Mouse (Mus musculus) urinary bladder, postnatal 25 days (tissue): ENCODE data around the gene Atp13a4.

Experiments
- DNase-seq: peaks from one replicate; pipeline ENCODE4 v3.0.0; 2022; ENCODE audit warnings: low spot score

The Atp13a4 gene

DNA sequence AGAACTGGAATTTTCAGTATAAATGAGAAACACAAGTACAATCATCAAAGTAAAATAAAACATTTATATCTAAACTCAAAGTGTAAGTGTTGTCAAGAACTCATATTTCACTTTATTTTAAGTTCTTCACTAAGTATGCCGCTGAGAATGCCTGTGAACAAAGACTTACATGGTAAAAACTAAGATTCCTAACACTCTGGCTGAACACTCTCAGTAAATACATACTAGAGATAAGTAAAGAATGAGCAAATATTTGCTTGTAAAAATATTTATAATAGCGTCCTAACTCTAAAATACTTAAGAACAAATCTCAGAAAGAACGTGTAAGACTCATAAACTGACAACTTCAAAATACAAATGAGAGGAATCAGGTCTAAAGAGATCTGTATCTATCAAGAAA lies 80.9 kb downstream of the Atp13a4 start:
- no peak for DNase-seq

GRCm38 (mm10) chr16:29459331-29459730 lies 85.3 kb downstream of the Atp13a4 start:
- no peak for DNase-seq

DNA sequence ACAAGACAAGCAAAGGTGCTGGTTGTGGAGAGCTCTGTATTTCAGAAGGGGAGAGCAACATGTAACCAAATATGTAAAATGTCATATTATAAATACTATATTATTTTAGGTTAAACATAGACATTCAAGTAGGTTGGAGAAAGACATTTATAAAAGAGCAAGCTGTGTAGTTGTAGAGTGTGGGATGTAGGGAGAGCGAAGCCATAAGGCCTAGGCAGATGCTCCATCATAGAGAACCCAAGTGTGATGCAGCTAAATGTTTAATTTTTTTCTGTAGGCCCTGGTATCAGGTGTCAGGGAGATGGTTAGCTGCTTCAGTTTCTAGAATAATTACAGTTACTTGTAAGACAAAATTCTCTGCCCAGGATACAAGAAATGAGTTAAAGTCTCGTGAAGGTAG lies 87.8 kb downstream of the Atp13a4 start:
- no peak for DNase-seq

GRCm38 (mm10) chr16:29453282-29453681 lies 91.4 kb downstream of the Atp13a4 start:
- DNase-seq, result no peak

- peak; percentile 9 for DNase-seq
These were observed 93.0 kb downstream of the Atp13a4 start for GRCm38 (mm10) chr16:29451706-29452105.

GRCm38 (mm10) chr16:29442126-29442525 lies 102.5 kb downstream of the Atp13a4 start:
- no peak for DNase-seq

DNA sequence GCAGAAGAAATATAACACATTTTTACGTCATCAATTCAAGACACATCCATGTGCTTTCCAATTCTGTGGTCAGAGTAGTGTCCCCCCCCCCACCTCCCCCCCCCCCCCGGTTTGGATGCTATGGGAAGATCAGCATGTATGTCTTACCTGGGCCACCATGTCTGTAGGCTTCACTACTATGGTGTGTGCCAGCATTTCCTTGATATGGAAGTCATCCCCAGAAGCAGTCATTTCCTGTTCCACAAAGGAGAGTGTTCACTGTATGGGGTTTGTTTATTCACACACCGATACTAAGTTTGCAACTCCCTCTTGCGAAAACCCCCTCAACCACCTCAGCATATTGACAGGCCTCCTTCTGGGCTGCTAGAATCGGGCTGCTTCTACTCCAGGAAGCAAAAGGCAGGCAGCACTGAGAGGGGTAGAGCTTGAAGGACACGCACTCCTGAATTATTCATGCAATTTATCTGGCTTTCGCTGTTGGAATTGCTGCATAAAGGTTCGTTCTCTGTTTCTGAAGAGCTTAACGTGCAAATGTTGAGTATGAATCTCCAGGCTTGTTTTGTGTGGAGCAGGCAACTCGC lies 103.2 kb downstream of the Atp13a4 start:
- DNase-seq, result no peak

GRCm38 (mm10) chr16:29438045-29438444 lies 106.6 kb downstream of the Atp13a4 start:
- DNase-seq, result no peak

- peak; percentile 7 for DNase-seq
These were observed 108.9 kb downstream of the Atp13a4 start for GRCm38 (mm10) chr16:29435746-29436145.

DNA sequence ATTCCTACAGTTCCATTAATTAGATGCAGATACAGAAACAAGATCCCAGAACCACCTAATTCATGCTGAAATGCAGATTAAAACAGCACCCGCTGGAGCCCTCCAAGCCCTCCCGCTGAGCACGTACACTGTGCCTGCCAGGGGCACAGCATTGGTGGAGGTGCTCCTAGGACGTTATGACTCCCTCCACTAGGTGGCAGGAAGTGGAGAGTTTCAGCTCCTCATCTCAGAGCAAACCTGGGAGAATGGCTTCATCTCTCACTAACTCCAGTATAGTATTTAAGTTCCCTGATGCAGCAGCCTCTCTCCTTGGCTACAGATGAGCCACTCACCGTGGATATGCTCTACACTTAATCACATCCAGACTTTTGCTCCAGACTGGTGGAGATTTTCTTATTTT lies 110.0 kb downstream of the Atp13a4 start:
- peak; percentile 11 for DNase-seq

DNA sequence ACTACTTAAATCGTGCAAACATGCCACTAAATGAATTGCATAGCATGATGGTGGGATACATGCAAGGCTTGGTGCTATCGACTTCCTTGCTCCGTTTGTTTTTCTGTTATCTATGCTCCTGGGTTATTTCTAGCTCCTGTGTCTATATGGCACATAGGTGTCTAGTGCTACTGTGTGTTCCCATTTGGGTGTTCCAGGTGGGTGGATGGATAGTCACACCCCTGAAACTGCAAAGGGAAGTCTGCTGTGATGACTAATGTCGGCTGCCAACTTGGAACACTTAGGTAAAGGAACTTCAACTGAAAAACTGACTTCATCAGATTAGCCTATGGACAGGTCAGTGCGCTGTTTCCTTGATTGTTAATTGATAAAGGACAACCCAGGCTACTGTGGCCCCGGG lies 129.8 kb downstream of the Atp13a4 start:
- DNase-seq, result no peak

DNA sequence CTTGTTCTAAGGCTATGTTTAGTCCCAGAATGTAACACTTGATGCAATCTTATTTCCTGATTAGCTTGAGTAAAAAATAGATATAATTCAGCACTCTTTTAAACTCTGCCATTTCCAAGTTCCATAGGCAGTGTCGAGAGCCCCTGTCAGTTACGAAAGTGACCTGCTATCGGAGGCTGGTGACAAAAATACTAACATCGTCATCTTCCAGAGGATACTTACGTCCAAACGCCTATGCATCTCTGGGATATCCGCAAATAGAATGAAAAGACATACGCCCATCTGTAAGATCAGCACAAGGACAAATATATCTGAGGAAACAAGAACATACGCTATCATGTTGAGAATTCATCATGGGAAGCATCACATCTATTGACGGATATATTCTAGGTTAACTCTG lies 137.3 kb downstream of the Atp13a4 start:
- no peak for DNase-seq

DNA sequence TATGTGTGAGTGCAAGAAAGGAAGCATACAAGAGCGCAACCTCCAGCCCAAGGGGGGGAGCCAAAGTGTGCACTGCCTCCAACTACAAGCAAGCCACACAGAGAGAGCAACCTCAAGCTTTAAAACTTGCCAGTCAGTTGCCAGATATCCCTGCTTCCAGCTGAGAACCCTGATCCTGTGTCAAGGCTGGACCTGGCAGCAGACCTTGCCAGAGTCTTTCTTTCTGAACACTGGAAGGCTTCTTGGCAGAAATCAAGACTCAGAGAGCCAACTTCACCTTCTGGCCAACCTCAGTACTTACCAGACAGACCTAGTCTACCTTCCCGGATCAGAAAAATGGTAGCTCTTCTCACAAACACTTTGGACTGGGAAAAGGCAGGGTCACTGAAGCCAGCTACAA lies 145.6 kb downstream of the Atp13a4 start:
- no peak for DNase-seq

DNA sequence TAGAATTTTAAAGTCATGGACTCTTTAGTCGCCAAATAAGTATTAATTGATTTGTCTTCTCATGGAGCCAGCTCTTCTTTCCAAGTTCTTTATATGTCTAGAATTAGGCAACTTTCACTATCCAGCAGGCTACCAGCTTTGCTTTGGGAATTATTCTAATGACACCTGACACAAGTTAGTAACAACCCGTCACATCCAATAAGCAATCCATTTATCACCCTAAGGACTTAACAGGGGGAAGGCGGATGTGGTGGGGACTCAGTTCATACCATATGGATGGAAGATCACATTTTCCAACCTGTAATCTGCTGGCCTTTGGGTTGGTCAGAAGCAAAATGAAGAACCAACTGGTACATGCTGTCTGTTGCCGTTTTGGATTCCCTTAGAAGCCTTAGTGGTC lies 159.9 kb downstream of the Atp13a4 start:
- no peak for DNase-seq

DNA sequence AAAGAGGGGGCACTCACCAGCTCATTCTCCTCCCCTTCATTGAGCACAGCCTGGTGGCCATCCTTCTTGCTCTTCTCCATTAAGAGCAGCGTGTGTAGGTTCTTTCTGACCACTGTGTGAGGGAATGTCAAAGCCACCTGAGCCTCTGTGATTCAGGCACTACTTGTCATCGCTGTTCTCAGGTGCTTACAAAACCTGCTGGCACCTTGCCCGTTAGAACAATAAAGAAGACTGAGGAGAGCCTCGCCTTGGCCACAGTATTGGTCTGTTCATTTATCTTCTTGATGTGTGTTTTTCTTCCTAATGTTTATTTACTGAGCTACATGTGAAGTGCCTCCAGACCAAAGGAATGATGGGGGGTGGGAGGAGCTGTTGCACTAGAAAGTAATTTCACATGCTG lies 166.2 kb downstream of the Atp13a4 start, which contains the start of gene Atp13a5:
TSS of gene Atp13a5 (minus strand) at position 275 of the 400 bp plus-strand sequence.
- no peak for DNase-seq

GRCm38 (mm10) chr16:29374636-29375035 lies 170.0 kb downstream of the Atp13a4 start:
- DNase-seq, result no peak
